Mouse (Mus musculus) E14TG2a.4 (cell line): ENCODE results near the gene Tex22.

ENCODE experiments used
- H3K27me3 ChIP-seq: 2 replicates; pipeline ENCODE4 v1.6.1; 2014; ENCODE audit warnings: low read length, control low read depth; ENCODE audit not compliant: insufficient read depth
- H3K36me3 ChIP-seq: 2 replicates; pipeline ENCODE4 v1.6.1; 2014; ENCODE audit warnings: low read length, control low read depth; ENCODE audit not compliant: insufficient read depth
- H3K4me1 ChIP-seq: replicated peaks from 2 replicates; pipeline ENCODE4 v1.6.1; 2014; ENCODE audit warnings: low read depth, low read length, control low read depth
- H3K4me3 ChIP-seq: replicated peaks from 2 replicates; pipeline ENCODE4 v1.5.1; 2014; ENCODE audit warnings: mild to moderate bottlenecking, low read length
- H3K9me3 ChIP-seq: 2 replicates; pipeline ENCODE4 v1.6.1; 2014; ENCODE audit warnings: low read length, control low read depth
- CTCF ChIP-seq: conservative IDR thresholded peaks from 2 replicates; pipeline ENCODE4 v1.5.1; 2014; ENCODE audit warnings: low read length
- NANOG ChIP-seq: IDR thresholded peaks from 2 replicates; pipeline ENCODE4 v1.6.1; 2014; ENCODE audit warnings: borderline replicate concordance, low read length, mixed read lengths
- POU5F1 ChIP-seq: IDR thresholded peaks from 2 replicates; pipeline ENCODE4 v1.6.1; 2014; ENCODE audit warnings: low read length, borderline replicate concordance

Gene Tex22

GRCm38 (mm10) chr12:113119516-113120410 is 45.5 kb downstream of the Tex22 start:
- Histone ChIP-seq H3K36me3 (peaks cover 97% of the 10 kb centered on the region), H3K4me1 (peaks cover 61% of the 10 kb centered on the region), H3K9me3 (no peaks in the 10 kb centered on the region), H3K4me3 (no peak overlapping the region), H3K27me3 (no peaks in the 10 kb centered on the region)
- TF ChIP-seq POU5F1 (no peak), CTCF (peak; percentile 97), NANOG (no peak)

GRCm38 (mm10) chr12:113124726-113125125 is 50.4 kb downstream of the Tex22 start:
- Histone ChIP-seq H3K4me3 (no peak overlapping the region), H3K27me3 (no peaks in the 10 kb centered on the region), H3K9me3 (no peaks in the 10 kb centered on the region), H3K4me1 (peaks cover 18% of the 10 kb centered on the region), H3K36me3 (peaks cover 100% of the 10 kb centered on the region)
- no peak for TF ChIP-seq NANOG
- TF ChIP-seq POU5F1: no peak
- TF ChIP-seq CTCF: no peak

GRCm38 (mm10) chr12:113130732-113131131 is 56.4 kb downstream of the Tex22 start:
- no peak for TF ChIP-seq CTCF
- no peak for TF ChIP-seq NANOG
- TF ChIP-seq POU5F1: no peak
- H3K4me1 ChIP-seq: peaks cover 28% of the 10 kb centered on the region

GRCm38 (mm10) chr12:113131601-113132000 is 57.3 kb downstream of the Tex22 start:
- no peak for TF ChIP-seq POU5F1
- no peak for TF ChIP-seq CTCF
- no peak for TF ChIP-seq NANOG
- no peaks in the 10 kb centered on the region for H3K27me3 ChIP-seq
- H3K9me3 ChIP-seq: no peaks in the 10 kb centered on the region
- peaks cover 37% of the 10 kb centered on the region for H3K4me1 ChIP-seq
- H3K4me3 ChIP-seq: no peak overlapping the region
- peaks cover 100% of the 10 kb centered on the region for H3K36me3 ChIP-seq

More at GRCm38 (mm10) chr12:113130732-113131131, 56.4 kb downstream of the Tex22 start:
- Histone ChIP-seq H3K36me3 (peaks cover 100% of the 10 kb centered on the region), H3K9me3 (no peaks in the 10 kb centered on the region), H3K27me3 (no peaks in the 10 kb centered on the region), H3K4me3 (no peak overlapping the region)

GRCm38 (mm10) chr12:113132567-113132966 is 58.3 kb downstream of the Tex22 start:
- Histone ChIP-seq H3K4me3 (no peak overlapping the region), H3K4me1 (peaks cover 39% of the 10 kb centered on the region), H3K9me3 (no peaks in the 10 kb centered on the region), H3K36me3 (peaks cover 100% of the 10 kb centered on the region), H3K27me3 (no peaks in the 10 kb centered on the region)
- TF ChIP-seq CTCF: no peak
- no peak for TF ChIP-seq POU5F1
- no peak for TF ChIP-seq NANOG

GRCm38 (mm10) chr12:113133260-113133659 is 59.0 kb downstream of the Tex22 start:
- Histone ChIP-seq H3K36me3 (peaks cover 100% of the 10 kb centered on the region), H3K9me3 (no peaks in the 10 kb centered on the region), H3K27me3 (no peaks in the 10 kb centered on the region), H3K4me1 (peaks cover 39% of the 10 kb centered on the region), H3K4me3 (no peak overlapping the region)
- TF ChIP-seq CTCF (no peak), NANOG (no peak), POU5F1 (no peak)

- no peaks in the 10 kb centered on the region for H3K27me3 ChIP-seq
- H3K4me3 ChIP-seq: no peak overlapping the region
- peaks cover 100% of the 10 kb centered on the region for H3K36me3 ChIP-seq
- peaks cover 45% of the 10 kb centered on the region for H3K4me1 ChIP-seq
- H3K9me3 ChIP-seq: no peaks in the 10 kb centered on the region
- TF ChIP-seq NANOG: no peak
- TF ChIP-seq POU5F1: no peak
- no peak for TF ChIP-seq CTCF
Observed at GRCm38 (mm10) chr12:113133861-113134403, 59.6 kb downstream of the Tex22 start.

GRCm38 (mm10) chr12:113134502-113134901 is 60.2 kb downstream of the Tex22 start:
- H3K9me3 ChIP-seq: no peaks in the 10 kb centered on the region
- no peak for TF ChIP-seq NANOG
- TF ChIP-seq CTCF: no peak
- TF ChIP-seq POU5F1: no peak
- peaks cover 51% of the 10 kb centered on the region for H3K4me1 ChIP-seq
- peaks cover 97% of the 10 kb centered on the region for H3K36me3 ChIP-seq
- no peaks in the 10 kb centered on the region for H3K27me3 ChIP-seq
- H3K4me3 ChIP-seq: no peak overlapping the region
